Mouse (Mus musculus): ENCODE results near the gene Arhgef11. TPM values are rescaled to one million over a fixed set of nuclear protein-coding genes. Genes with fewer than 3 reads are reported as not detected.

Gene Arhgef11
- polyA plus RNA-seq, 1 experiment from 2014 or later = 25.9 TPM

DNA sequence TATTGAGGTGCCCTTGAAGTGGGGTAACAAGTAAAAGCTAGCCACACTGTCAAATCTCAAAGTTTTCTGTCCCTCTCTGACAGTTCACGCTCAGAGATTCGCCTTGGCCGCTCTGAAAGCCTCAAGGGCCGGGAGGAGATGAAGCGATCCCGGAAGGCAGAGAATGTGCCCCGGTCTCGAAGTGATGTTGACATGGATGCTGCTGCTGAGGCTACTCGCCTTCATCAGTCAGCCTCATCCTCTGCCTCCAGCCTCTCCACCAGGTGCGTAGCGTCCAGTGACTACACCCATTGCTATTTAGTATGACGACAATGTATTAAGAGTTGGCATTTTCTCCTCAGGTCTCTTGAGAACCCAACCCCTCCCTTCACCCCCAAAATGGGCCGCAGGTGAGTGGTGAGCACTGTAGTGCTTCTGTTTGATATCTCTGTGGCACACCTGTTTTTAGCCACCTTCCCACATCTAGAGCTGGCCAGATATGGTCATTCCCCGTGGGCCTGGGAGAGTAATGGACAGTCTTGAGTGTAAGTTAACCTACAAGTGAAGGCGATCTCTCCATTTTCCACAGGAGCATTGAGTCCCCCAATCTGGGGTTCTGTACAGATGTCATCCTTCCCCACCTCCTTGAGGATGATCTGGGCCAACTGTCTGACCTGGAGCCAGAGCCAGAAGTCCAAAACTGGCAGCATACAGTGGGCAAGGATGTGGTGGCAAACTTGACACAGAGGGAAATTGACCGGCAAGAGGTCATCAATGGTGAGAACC lies 108.2 kb downstream of the Arhgef11 start:
- no peaks in the 10 kb centered on the region for H3K4me1 ChIP-seq
- H3K27me3 ChIP-seq = no peaks in the 10 kb centered on the region
- ATAC-seq (ENCODE audit: low FRiP score) = no peak
- no peaks in the 10 kb centered on the region for H3K9me3 ChIP-seq
- H3K36me3 ChIP-seq (replicated peaks) = peaks cover 88% of the 10 kb centered on the region
- no peak overlapping the region for H3K4me3 ChIP-seq (replicated peaks)
- H3K9ac ChIP-seq = no peak overlapping the region
- H3K27ac ChIP-seq = no peak overlapping the region
- no peak overlapping the region for H3K4me2 ChIP-seq
- WGBS = 97% methylated on average over 16 of the region's 16 CpGs

DNA sequence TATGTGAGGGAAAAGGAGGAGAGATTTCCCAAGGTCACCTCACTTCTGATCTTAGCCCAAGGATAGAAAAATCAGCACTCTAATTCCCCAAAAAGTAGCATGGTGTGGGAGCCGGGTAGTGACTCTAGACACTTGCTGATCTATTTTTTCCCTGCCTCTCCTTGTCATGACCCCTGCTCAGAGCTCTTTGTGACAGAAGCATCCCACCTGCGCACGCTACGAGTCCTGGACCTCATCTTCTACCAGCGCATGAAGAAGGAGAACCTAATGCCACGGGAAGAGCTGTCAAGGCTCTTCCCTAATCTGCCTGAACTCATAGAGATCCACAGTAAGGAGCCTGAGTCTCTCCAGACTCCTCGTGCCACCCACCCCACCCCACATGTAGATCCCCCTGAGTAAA lies 108.8 kb downstream of the Arhgef11 start:
- no peak for ATAC-seq (ENCODE audit: low FRiP score)
- H3K36me3 ChIP-seq (replicated peaks) = peaks cover 86% of the 10 kb centered on the region
- no peak overlapping the region for H3K9ac ChIP-seq
- H3K4me3 ChIP-seq (replicated peaks) = no peak overlapping the region
- WGBS = 95% methylated on average over 7 of the region's 7 CpGs
- H3K27ac ChIP-seq = no peak overlapping the region
- no peak overlapping the region for H3K4me2 ChIP-seq
- no peaks in the 10 kb centered on the region for H3K9me3 ChIP-seq
- no peaks in the 10 kb centered on the region for H3K4me1 ChIP-seq
- H3K27me3 ChIP-seq = no peaks in the 10 kb centered on the region

DNA sequence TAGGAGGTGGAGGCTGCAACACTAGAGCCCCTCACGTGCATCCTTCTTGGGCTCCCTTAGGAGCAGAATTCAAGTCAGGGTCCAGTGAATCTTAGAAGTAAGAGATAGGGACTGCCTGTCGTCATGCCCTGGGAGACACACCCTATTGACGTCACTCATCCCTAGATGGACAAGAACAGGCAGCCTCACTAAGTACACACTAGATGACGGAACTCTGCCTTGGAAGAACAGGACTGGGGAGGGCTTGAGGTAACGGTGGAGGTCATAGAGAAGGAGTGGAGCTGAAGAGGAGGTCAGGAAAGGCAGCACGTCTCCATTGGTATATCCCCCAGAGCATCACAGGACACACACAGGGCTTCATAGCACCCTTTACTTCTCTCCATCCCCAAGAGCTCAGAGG lies 111.3 kb downstream of the Arhgef11 start:
- Histone ChIP-seq H3K4me2 (no peak overlapping the region), H3K4me1 (no peaks in the 10 kb centered on the region), H3K9me3 (no peaks in the 10 kb centered on the region), H3K4me3 (replicated peaks) (no peak overlapping the region), H3K27ac (no peak overlapping the region), H3K36me3 (replicated peaks) (peaks cover 94% of the 10 kb centered on the region), H3K9ac (no peak overlapping the region), H3K27me3 (no peaks in the 10 kb centered on the region)
- 87% methylated on average over 6 of the region's 6 CpGs for WGBS
- no peak for ATAC-seq (ENCODE audit: low FRiP score)

DNA sequence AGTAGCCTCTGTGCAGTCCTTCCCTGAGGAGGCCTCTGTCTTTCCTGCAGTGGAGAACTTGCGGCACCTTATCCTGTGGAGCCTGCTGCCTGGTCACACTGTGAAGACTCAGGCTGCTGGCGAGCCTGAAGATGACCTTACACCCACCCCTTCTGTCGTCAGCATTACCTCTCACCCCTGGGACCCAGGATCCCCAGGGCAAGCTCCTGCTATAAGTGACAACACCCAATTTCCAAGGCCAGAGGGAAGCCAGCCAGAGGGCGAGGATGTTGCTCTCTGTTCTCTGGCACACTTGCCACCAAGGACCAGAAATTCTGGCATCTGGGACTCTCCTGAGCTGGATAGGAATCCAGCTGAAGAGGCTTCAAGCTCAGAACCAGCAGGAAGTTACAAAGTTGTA lies 115.7 kb downstream of the Arhgef11 start:
- no peak overlapping the region for H3K4me2 ChIP-seq
- H3K4me3 ChIP-seq (replicated peaks) = no peak overlapping the region
- H3K36me3 ChIP-seq (replicated peaks) = peaks cover 96% of the 10 kb centered on the region
- no peak overlapping the region for H3K27ac ChIP-seq
- no peak overlapping the region for H3K9ac ChIP-seq
- no peak for ATAC-seq (ENCODE audit: low FRiP score)
- no peaks in the 10 kb centered on the region for H3K4me1 ChIP-seq
- WGBS = 85% methylated on average over 4 of the region's 4 CpGs
- no peaks in the 10 kb centered on the region for H3K27me3 ChIP-seq
- H3K9me3 ChIP-seq = no peaks in the 10 kb centered on the region

DNA sequence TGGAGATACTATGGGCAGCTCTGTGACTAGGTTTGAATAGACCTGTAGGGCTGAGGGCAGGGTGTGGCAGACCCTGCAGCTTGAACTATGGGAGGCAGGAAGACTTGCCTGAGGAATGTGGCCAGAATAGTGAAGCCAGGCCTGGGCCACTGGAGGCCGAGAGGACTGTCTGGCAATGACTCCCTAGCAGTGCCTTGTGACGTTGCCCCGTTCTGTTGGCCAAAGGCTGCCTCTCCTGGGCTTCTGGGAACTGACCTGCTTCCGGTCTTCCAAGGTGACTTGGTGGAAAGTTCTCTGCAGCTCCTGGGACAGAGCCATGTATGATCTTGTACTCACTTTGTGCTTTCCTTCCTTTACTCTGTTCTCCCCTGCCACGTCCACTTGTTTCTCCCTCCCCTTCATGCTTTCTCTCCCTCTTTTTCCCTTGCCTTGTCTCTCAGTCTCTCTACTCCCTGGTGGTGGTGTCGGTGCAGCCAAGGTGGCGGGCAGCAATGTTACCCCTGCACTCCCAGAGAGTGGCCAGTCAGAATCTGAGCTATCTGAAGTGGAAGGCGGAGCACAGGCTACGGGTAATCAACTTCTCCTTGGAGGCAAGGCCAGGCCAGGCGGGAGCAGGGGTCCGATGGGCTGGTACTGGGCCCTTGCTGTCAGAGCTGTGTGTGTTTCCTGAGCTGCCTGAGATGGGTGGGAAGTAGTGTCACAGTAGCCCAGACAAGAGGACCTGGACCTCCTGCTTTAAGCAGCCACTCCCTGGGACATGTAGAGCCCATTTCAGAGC lies 116.8 kb downstream of the Arhgef11 start:
- peaks cover 93% of the 10 kb centered on the region for H3K36me3 ChIP-seq (replicated peaks)
- no peak overlapping the region for H3K27ac ChIP-seq
- H3K9ac ChIP-seq = no peak overlapping the region
- no peaks in the 10 kb centered on the region for H3K27me3 ChIP-seq
- 87% methylated on average over 11 of the region's 11 CpGs for WGBS
- no peak overlapping the region for H3K4me3 ChIP-seq (replicated peaks)
- no peak overlapping the region for H3K4me2 ChIP-seq
- H3K9me3 ChIP-seq = no peaks in the 10 kb centered on the region
- H3K4me1 ChIP-seq = no peaks in the 10 kb centered on the region
- ATAC-seq (ENCODE audit: low FRiP score) = no peak

DNA sequence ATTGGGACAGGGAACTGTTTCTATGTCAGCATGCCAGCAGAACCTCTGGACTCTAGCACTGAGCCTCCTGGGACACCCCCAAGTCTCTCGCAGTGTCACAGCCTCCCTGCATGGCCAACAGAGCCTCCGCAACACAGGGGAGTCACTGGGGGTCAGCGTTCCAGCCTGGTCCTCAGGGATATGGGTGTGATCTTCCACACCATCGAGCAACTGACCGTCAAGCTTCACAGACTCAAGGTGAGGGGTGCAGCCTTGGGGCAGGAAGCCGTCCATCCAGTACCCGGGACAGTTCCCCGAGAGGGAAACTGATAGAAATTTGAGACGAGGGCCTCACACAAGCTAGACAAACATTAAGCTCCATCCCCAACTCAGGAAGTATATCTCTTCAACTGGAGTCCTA lies 118.0 kb downstream of the Arhgef11 start:
- H3K27ac ChIP-seq = no peak overlapping the region
- H3K27me3 ChIP-seq = no peaks in the 10 kb centered on the region
- no peaks in the 10 kb centered on the region for H3K9me3 ChIP-seq
- 92% methylated on average over 9 of the region's 9 CpGs for WGBS
- peaks cover 89% of the 10 kb centered on the region for H3K36me3 ChIP-seq (replicated peaks)
- H3K9ac ChIP-seq = no peak overlapping the region
- no peak for ATAC-seq (ENCODE audit: low FRiP score)
- H3K4me2 ChIP-seq = no peak overlapping the region
- no peak overlapping the region for H3K4me3 ChIP-seq (replicated peaks)
- H3K4me1 ChIP-seq = peaks cover 7% of the 10 kb centered on the region; the same call in 1 of the 2 replicates

DNA sequence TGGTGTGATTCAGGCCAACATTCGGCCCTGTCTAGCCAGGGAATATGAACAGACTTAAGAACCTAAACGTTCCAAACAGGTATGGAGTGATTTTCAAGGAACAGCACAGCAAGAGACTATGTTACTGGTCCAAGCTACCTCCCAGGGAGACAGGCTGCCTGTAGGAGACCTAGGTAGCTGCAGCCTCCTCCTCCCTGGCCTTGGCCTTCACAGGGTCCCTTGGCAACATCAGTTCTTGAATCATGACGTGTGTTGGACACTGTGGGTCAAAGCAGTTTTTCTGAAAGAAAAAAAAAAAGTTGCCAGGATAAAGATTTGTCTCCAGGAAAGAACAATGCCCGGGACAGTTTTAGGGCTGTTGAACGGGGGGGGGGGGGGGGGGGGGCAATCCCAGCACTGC lies 121.5 kb downstream of the Arhgef11 start:
- peaks cover 61% of the 10 kb centered on the region for H3K36me3 ChIP-seq (replicated peaks)
- no peak overlapping the region for H3K9ac ChIP-seq
- ATAC-seq (ENCODE audit: low FRiP score) = no peak
- H3K4me2 ChIP-seq = no peak overlapping the region
- no peaks in the 10 kb centered on the region for H3K9me3 ChIP-seq
- H3K4me3 ChIP-seq (replicated peaks) = no peak overlapping the region
- no peaks in the 10 kb centered on the region for H3K27me3 ChIP-seq
- no peak overlapping the region for H3K27ac ChIP-seq
- 67% methylated on average over 5 of the region's 5 CpGs for WGBS
- peaks cover 7% of the 10 kb centered on the region; the same call in 1 of the 2 replicates for H3K4me1 ChIP-seq

DNA sequence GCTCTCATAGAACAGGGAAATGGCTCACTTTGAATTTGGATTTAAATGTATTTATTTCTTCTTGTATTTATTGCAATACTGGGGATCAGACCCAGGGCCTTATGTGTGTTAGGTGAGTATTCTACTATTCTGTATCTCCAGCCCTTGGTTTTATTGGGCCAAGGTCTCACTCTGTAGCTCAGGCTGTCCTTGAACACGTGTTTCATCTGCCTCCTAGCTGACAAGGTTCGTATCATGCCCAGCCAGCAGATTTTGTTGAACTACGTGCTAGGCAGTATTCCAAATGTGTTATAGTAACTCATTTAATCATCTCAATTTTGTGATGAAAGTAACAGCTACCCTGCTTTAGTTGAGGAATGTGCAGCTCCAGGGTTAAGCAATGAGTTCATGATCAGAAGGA lies 124.7 kb downstream of the Arhgef11 start:
- WGBS = 84% methylated on average over 3 of the region's 3 CpGs
- no peak overlapping the region for H3K27ac ChIP-seq

DNA sequence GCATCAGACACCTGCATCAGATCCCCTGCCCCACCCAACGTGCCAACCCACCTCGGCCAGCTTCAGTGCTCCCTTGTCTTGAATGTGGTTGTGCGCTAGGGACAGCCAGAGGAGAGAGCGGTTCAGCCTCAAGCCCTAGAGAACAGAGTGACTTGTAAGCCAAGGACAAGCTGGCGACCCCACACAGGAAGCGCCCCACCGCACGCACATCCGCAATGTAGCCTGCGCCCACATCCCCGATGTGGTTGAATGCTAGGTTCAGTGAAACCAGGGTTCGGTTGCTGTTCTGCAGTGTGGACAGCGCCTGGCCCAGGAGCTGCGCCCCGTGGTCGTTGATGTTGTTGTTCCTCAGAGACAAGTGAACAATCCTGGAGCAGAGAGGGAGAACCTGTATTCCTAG lies 125.4 kb downstream of the Arhgef11 start:
- no peak for ATAC-seq (ENCODE audit: low FRiP score)
- no peak overlapping the region for H3K27ac ChIP-seq
- peaks cover 23% of the 10 kb centered on the region for H3K36me3 ChIP-seq (replicated peaks)
- no peak overlapping the region for H3K4me3 ChIP-seq (replicated peaks)
- WGBS = 89% methylated on average over 16 of the region's 16 CpGs
- peaks cover 19% of the 10 kb centered on the region for H3K4me1 ChIP-seq
- H3K9me3 ChIP-seq = no peaks in the 10 kb centered on the region
- H3K4me2 ChIP-seq = no peak overlapping the region
- no peaks in the 10 kb centered on the region for H3K27me3 ChIP-seq
- no peak overlapping the region for H3K9ac ChIP-seq

More for the DNA sequence above, 124.7 kb downstream of the Arhgef11 start:
- H3K4me2 ChIP-seq = no peak overlapping the region
- H3K4me3 ChIP-seq (replicated peaks) = no peak overlapping the region
- H3K4me1 ChIP-seq = peaks cover 19% of the 10 kb centered on the region
- H3K9me3 ChIP-seq = no peaks in the 10 kb centered on the region
- no peak for ATAC-seq (ENCODE audit: low FRiP score)
- peaks cover 29% of the 10 kb centered on the region for H3K36me3 ChIP-seq (replicated peaks)
- no peaks in the 10 kb centered on the region for H3K27me3 ChIP-seq
- no peak overlapping the region for H3K9ac ChIP-seq

DNA sequence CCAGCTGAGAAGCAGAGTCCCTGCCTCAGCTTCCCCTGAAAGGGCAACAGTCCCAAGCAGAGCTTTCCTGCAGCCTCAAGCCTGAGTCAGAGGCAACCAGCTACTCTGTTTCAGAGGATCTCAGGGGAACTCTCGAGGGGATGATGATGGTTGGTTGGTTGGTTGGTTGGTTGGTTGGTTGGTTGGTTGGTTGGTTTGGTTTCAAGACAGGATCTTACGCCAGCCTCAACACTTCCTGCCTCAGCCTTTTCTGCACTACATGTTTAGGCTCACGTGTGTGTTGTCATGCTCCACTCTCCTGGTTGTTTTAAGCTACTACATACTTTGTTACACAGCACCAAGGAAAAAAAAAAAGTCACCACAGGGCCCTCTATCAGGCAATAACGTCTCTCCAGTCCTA lies 126.6 kb downstream of the Arhgef11 start:
- Histone ChIP-seq H3K9me3 (no peaks in the 10 kb centered on the region), H3K4me2 (no peak overlapping the region), H3K4me3 (replicated peaks) (no peak overlapping the region), H3K9ac (no peak overlapping the region), H3K36me3 (replicated peaks) (peaks cover 12% of the 10 kb centered on the region), H3K4me1 (peaks cover 19% of the 10 kb centered on the region), H3K27ac (no peak overlapping the region), H3K27me3 (no peaks in the 10 kb centered on the region)
- 79% methylated on average over 4 of the region's 4 CpGs for WGBS
- ATAC-seq (ENCODE audit: low FRiP score) = no peak

DNA sequence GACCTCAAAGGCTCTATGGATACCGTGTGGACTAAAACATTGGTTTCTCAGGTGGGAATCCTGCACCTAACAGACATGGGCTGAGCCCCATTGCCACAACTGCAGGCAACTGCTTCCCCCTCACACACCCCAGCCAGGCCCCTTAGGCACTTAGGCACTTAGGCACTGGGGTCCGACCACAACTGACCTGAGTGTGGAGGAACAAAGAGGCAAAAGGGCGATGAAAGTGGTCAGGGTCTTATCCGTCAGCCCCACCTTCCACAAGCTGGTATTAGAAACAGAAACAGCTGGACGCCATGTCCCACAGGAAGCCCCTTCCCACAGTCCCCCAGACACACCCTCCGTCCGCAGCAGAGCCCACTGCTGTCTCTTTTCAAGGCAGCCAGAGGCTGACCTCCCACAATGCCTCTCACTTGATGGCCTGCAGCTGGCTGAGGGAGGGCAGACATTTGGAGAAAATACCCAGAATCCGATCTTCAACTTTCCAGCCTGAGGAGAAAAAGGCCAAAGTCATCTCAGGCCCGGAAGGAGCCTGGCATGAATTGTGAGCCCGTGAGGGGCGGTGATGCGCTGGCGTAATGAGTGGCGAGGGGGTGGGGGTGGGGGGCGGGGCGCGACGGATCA lies 127.8 kb downstream of the Arhgef11 start:
- peaks cover 12% of the 10 kb centered on the region for H3K4me1 ChIP-seq
- peak overlapping the region; percentile 40 for H3K4me2 ChIP-seq
- H3K27ac ChIP-seq = no peak overlapping the region
- WGBS = 41% methylated on average over 18 of the region's 18 CpGs
- no peak overlapping the region for H3K4me3 ChIP-seq (replicated peaks)
- peaks cover 5% of the 10 kb centered on the region; the same call in 1 of the 2 replicates for H3K36me3 ChIP-seq (replicated peaks)
- peaks cover 3% of the 10 kb centered on the region; the same call in 1 of the 2 replicates for H3K27me3 ChIP-seq
- 0 out of 2 replicates have a peak overlapping the region, but pooled peaks have one; percentile 26 for H3K9ac ChIP-seq
- ATAC-seq (ENCODE audit: low FRiP score) = no peak
- no peaks in the 10 kb centered on the region for H3K9me3 ChIP-seq

DNA sequence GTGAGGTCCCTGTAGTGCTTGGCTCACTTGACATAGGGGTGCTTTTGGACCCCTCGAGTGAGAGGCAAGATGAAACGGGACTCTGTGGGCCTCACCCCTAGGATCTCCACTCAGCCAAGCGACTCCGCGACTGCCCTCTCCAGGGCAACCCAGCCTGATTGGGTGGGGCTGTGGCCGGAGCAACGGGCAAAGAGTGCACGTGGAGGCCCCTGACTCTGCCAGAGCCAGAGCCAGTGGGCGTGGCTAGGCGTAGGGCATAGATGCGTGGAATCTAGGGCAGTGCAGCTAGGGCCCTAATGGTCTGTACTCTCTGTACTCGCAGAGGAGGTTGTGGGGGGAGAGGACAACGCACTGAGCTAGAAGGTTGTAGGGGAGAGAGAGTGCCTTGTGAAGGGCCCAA lies 131.1 kb downstream of the Arhgef11 start, which contains the start of gene Lrrc71:
Gene Lrrc71 (minus strand): TSS at position 195 of the 400 bp plus-strand sequence.
- Histone ChIP-seq H3K4me1 (peaks cover 12% of the 10 kb centered on the region), H3K36me3 (replicated peaks) (no peaks in the 10 kb centered on the region), H3K27me3 (peaks cover 7% of the 10 kb centered on the region; the same call in 1 of the 2 replicates), H3K27ac (no peak within 1 kb of the TSS), H3K4me3 (replicated peaks) (no peak within 1 kb of the TSS), H3K4me2 (no peak within 1 kb of the TSS), H3K9ac (no peak within 1 kb of the TSS), H3K9me3 (no peaks in the 10 kb centered on the region)
- no peak for ATAC-seq (ENCODE audit: low FRiP score)
- 56% methylated on average over 13 of the region's 13 CpGs for WGBS
